In genomic region chr6:136800710-136801109, GRCm38 (mm10) we compare ENCODE assay signal across 16 mouse cellular contexts. TPM values are rescaled to one million over a fixed set of nuclear protein-coding genes. Genes with fewer than 3 reads are reported as not detected.
"Had no signal": no experiment of that assay in that cellular context is flagged by ENCODE, and none has a peak within 500 bp of the region (broad histone marks: within the 10 kb centered on the region; RNA-seq: fewer than 3 reads in every experiment).

No protein-coding gene starts in this region.

- H3K9me3 ChIP-seq: lung, embryonic 15.5 days; megakaryocyte, embryonic 14.5 days; midbrain, embryonic 12.5 days; neural tube, embryonic 12.5 days; stomach, embryonic 15.5 days had no signal

- H3K36me3 ChIP-seq: lung, embryonic 15.5 days; midbrain, embryonic 12.5 days; neural tube, embryonic 12.5 days; stomach, embryonic 15.5 days had no signal

- ATAC-seq: lung, postnatal 0 days had no signal

- H3K9ac ChIP-seq: lung, embryonic 15.5 days; midbrain, embryonic 12.5 days; neural tube, embryonic 12.5 days; stomach, embryonic 15.5 days had no signal

- H3K27me3 ChIP-seq: lung, embryonic 15.5 days; megakaryocyte, embryonic 14.5 days; midbrain, embryonic 12.5 days; neural tube, embryonic 12.5 days; stomach, embryonic 15.5 days had no signal

- H3K27ac ChIP-seq: lung, embryonic 15.5 days; macrophage; midbrain, embryonic 12.5 days; neural tube, embryonic 12.5 days; stomach, embryonic 15.5 days; stomach, postnatal 0 days had no signal

- H3K4me2 ChIP-seq: lung, embryonic 15.5 days; midbrain, embryonic 12.5 days; neural tube, embryonic 12.5 days; stomach, embryonic 15.5 days had no signal

- DNase-seq: lung, adult 2 months; lung, postnatal 14 days; lung, postnatal 36 days; midbrain, embryonic 14.5 days; right cerebral cortex, postnatal 14 days; thymus, adult 2 months; thymus, postnatal 25 days; thymus, postnatal 4 days had no signal

- H3K4me3 ChIP-seq: lung, embryonic 15.5 days; megakaryocyte, embryonic 14.5 days; midbrain, embryonic 12.5 days; neural tube, embryonic 12.5 days; stomach, embryonic 15.5 days had no signal

RNA-seq across cellular contexts. Expression of gene Hist4h4, which starts 3.5 kb away (rescaled TPM):
- polyA plus RNA-seq: macrophage had no signal

RNA-seq across cellular contexts. Expression of gene Gucy2c, which starts 19.1 kb away (rescaled TPM):
- polyA plus RNA-seq: macrophage had no signal
